Mouse (Mus musculus) ES-E14 (cell line): ENCODE results near the gene Cmah. TPM values are rescaled to one million over a fixed set of nuclear protein-coding genes. Genes with fewer than 3 reads are reported as not detected.

Experiments used
- DNase-seq: peaks from one replicate; pipeline ENCODE4 v3.0.0-alpha.2; 2013; ENCODE audit warnings: low read depth, low spot score
- H3K27ac ChIP-seq: 2 replicates; pipeline ENCODE4 v1.5.1; 2012; ENCODE audit warnings: low read depth, mild to moderate bottlenecking, low read length, moderate library complexity, mixed read lengths; ENCODE audit not compliant: poor library complexity, insufficient read depth, severe bottlenecking
- H3K36me3 ChIP-seq: 2 replicates; pipeline ENCODE4 v1.6.1; 2012; ENCODE audit warnings: mild to moderate bottlenecking, low read length, moderate library complexity, mixed read lengths; ENCODE audit not compliant: control insufficient read depth, poor library complexity, insufficient read depth, severe bottlenecking
- H3K4me1 ChIP-seq, 2 experiments: fragments of 150-350 bp in 1 of 2; sonication (generic) in 1 of 2; 2 replicates each; pipeline ENCODE4 v1.6.1; 2012; ENCODE audit warnings: low read length in 2 of 2, mild to moderate bottlenecking in 1 of 2, mixed read lengths in 1 of 2; ENCODE audit not compliant: control insufficient read depth in 2 of 2, insufficient read depth in 2 of 2, poor library complexity in 1 of 2
- H3K4me3 ChIP-seq, 2 experiments: fragments of 150-350 bp in 1 of 2; sonication (generic) in 1 of 2; 2 replicates each; pipeline ENCODE4 v1.5.1; 2012; ENCODE audit warnings: low read length in 2 of 2, low read depth in 1 of 2, mild to moderate bottlenecking in 1 of 2, mixed read lengths in 1 of 2; ENCODE audit not compliant: insufficient read depth in 1 of 2, poor library complexity in 1 of 2, severe bottlenecking in 1 of 2
- H3K9ac ChIP-seq: 2 replicates; pipeline ENCODE4 v1.6.1; 2012; ENCODE audit warnings: low read depth, mild to moderate bottlenecking, low read length, mixed read lengths; ENCODE audit not compliant: poor library complexity, insufficient read depth, severe bottlenecking
- H3K9me3 ChIP-seq: fragments of 150-350 bp; sonication (generic); 2 replicates; pipeline ENCODE4 v1.6.1; 2012; ENCODE audit warnings: low read depth, mild to moderate bottlenecking, low read length; ENCODE audit not compliant: control insufficient read depth, insufficient read depth
- CHD2 ChIP-seq: IDR thresholded peaks from 2 replicates; pipeline ENCODE4 v1.6.1; 2014; ENCODE audit warnings: mild to moderate bottlenecking, low read depth, low read length, inconsistent platforms
- HCFC1 ChIP-seq: IDR thresholded peaks from 2 replicates; pipeline ENCODE4 v1.6.1; 2012; ENCODE audit warnings: low read length, inconsistent platforms, borderline replicate concordance; ENCODE audit not compliant: insufficient read depth
- MAFK ChIP-seq: IDR thresholded peaks from 2 replicates; pipeline ENCODE4 v1.6.1; 2014; ENCODE audit warnings: mild to moderate bottlenecking, low read depth, low read length, inconsistent platforms; ENCODE audit not compliant: insufficient read depth
- ZC3H11A ChIP-seq: IDR thresholded peaks from 2 replicates; pipeline ENCODE4 v1.6.1; 2012; ENCODE audit warnings: low read depth, mild to moderate bottlenecking, inconsistent platforms, low read length, borderline replicate concordance
- ZNF384 ChIP-seq: IDR thresholded peaks from 2 replicates; pipeline ENCODE4 v1.6.1; 2012; ENCODE audit warnings: low read depth, low read length, inconsistent platforms
- in situ Hi-C, 2 experiments: fragments of 600-800 bp; cut with MboI; formaldehyde crosslinking; loops; one replicate each; pipeline ENCODE4 v1.15.1; 2025; ENCODE audit warnings: low sequenced_read_pairs in 2 of 2, inconsistent platforms in 1 of 2; ENCODE audit not compliant: unreplicated experiment in 2 of 2
- total RNA-seq: library from RNA; depleted of rRNA; stranded (reverse); fragments of 300-350 nt; gene quantifications from 2 replicates; pipeline ENCODE4 v1.2.3, GENCODE M21; 2012

Cmah gene
- total RNA-seq, 1 experiment: 0.18 TPM

DNA sequence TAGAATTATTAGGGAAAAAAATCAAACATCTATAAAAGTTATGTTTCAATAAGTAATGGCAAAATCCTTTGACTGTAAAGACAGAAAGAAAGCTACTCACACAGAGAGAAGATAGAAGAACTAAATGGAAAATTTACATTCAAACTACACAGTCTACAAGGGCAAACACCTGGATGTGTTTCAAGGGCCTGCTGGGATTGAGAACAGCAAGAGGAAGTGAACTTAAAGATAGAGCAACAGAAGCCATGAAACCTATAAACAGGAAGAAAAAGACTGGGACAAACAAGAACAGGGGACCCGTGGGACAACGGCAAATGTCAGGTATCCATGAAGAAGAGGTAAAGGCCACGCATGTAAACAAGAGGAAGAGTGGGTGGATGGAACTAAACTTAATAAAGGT lies 118.0 kb downstream of the Cmah start:
- H3K4me3 ChIP-seq: no peak overlapping the region
- no peaks in the 10 kb centered on the region for H3K9me3 ChIP-seq
- no peak for DNase-seq
- no peak for TF ChIP-seq HCFC1
- TF ChIP-seq CHD2: no peak
- no peak for TF ChIP-seq MAFK
- TF ChIP-seq ZC3H11A: no peak
- no peak for TF ChIP-seq ZNF384
- in situ Hi-C loops: no loop called here
- H3K9ac ChIP-seq: no peak overlapping the region
- no peaks in the 10 kb centered on the region for H3K36me3 ChIP-seq
- H3K4me1 ChIP-seq: no peaks in the 10 kb centered on the region
- no peak overlapping the region for H3K27ac ChIP-seq

DNA sequence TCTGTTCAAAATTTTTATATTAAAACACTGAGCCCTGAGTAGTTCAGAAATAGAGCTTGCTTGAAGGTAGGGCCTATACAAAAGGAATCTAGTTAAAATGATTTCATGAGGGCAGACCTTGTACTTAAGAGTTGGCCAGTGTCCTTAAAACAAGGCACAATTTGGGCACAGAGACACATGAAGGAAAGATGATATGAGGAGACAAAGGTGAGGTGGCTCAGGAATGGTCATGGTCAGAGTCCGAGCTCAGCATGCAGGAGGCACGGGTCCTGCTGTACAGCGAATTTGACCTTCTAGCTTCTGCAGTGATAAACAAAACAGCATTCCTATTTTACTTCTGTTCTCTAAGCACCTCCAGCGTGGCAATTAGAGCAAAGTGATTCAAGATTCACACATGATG lies 118.9 kb downstream of the Cmah start:
- Histone ChIP-seq H3K27ac (no peak overlapping the region), H3K36me3 (no peaks in the 10 kb centered on the region), H3K4me1 (no peaks in the 10 kb centered on the region), H3K4me3 (no peak overlapping the region), H3K9ac (no peak overlapping the region), H3K9me3 (no peaks in the 10 kb centered on the region)
- in situ Hi-C loops: no loop called here
- TF ChIP-seq HCFC1 (no peak), ZNF384 (no peak), ZC3H11A (no peak), CHD2 (no peak), MAFK (no peak)
- DNase-seq: no peak

DNA sequence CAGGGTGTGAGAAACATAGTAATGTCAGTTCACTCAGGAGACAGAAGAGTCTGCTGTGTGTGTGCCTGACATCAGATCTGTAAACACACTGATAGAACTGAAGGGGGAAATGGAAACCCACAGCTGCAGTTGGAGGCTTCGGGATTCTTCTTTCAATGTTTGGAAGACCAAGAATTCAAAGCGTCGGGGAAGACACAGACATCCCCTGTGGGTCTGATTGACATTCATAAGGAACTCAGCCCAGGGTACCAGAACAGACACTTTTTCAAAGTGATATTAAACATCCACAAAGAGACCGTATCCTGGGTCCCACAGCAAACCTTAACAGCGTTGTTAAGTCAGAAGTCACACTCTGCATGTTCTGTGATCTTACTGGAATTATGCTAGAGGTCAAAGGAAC lies 119.8 kb downstream of the Cmah start:
- DNase-seq: no peak
- in situ Hi-C loops: no loop called here
- TF ChIP-seq ZNF384 (no peak), ZC3H11A (no peak), CHD2 (no peak), HCFC1 (no peak), MAFK (no peak)
- Histone ChIP-seq H3K9me3 (no peaks in the 10 kb centered on the region), H3K27ac (no peak overlapping the region), H3K4me1 (no peaks in the 10 kb centered on the region), H3K4me3 (no peak overlapping the region), H3K9ac (no peak overlapping the region), H3K36me3 (no peaks in the 10 kb centered on the region)

DNA sequence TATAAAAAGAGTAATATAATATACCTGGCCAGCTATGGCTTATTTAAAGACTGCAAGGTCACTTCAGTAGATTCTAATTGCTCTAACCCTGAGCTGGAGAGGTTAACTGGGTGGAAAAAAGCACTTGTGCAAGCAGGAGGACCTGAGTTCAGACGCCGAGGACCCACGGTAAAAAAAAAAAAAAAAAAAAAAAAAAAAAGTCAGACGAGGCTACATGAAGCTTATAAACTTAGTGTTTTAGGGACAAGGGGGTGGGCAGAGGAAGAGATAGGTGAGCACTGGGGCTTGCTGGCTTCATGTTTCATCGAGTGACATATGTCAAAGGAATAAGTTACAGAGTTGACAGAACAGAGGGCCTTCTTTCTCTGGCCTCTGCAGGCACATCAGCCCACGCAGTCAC lies 121.4 kb downstream of the Cmah start:
- no peak for TF ChIP-seq HCFC1
- TF ChIP-seq CHD2: no peak
- TF ChIP-seq MAFK: no peak
- TF ChIP-seq ZC3H11A: no peak
- TF ChIP-seq ZNF384: no peak

DNA sequence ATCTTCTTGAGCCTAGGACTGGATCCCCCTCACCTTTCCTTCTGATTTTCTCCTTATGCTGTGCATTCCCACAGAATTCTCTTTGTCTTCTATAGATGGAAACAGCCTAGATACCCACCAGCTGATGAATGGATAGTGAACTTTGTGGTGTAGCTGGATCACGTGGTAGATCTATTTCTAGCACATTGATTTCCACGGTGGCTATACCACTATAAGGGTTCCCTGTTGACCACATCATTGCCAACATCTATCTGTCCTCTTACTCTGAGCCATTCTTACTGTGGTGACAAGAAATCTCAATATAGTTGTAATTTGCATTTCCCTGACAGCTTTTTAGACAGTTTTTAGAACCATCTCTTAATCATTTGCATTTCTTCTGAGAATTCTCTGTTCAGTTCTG lies 124.3 kb downstream of the Cmah start:
- H3K4me1 ChIP-seq: no peaks in the 10 kb centered on the region
- H3K4me3 ChIP-seq: no peak overlapping the region
- H3K9ac ChIP-seq: no peak overlapping the region
- no peaks in the 10 kb centered on the region for H3K9me3 ChIP-seq
- no peak for TF ChIP-seq ZNF384
- no peak for TF ChIP-seq MAFK
- no peak for TF ChIP-seq CHD2
- TF ChIP-seq HCFC1: no peak
- no peak for TF ChIP-seq ZC3H11A
- no peaks in the 10 kb centered on the region for H3K36me3 ChIP-seq
- no peak overlapping the region for H3K27ac ChIP-seq
- DNase-seq: no peak
- in situ Hi-C loops: no loop called here

More for the DNA sequence above, 121.4 kb downstream of the Cmah start:
- no peak overlapping the region for H3K9ac ChIP-seq
- DNase-seq: no peak
- H3K27ac ChIP-seq: no peak overlapping the region
- H3K4me3 ChIP-seq: no peak overlapping the region
- H3K36me3 ChIP-seq: no peaks in the 10 kb centered on the region
- in situ Hi-C loops: no loop called here
- no peaks in the 10 kb centered on the region for H3K4me1 ChIP-seq
- no peaks in the 10 kb centered on the region for H3K9me3 ChIP-seq
